Mouse (Mus musculus): ENCODE measurements around the gene Capns1.

- TF ChIP-seq CTCF (conservative IDR thresholded peaks at IDR 0.05; ENCODE audit: insufficient read depth, insufficient read length, low read depth, low read length) (no peak), POLR2A (IDR thresholded peaks at IDR 0.05; ENCODE audit: low read depth, low read length) (no peak)
These were observed 15.3 kb upstream of the Capns1 start for GRCm38 (mm10) chr7:30213881-30214280.

All from kidney, adult 2 months (tissue).